Mouse (Mus musculus): ENCODE measurements at regions not wholly inside any gene's neighbourhood (a gene's known extent, or its start where the extent isn't known, plus 50 kb on each side); places are given as distances from the start of the nearest gene placed in this dataset.

DNA sequence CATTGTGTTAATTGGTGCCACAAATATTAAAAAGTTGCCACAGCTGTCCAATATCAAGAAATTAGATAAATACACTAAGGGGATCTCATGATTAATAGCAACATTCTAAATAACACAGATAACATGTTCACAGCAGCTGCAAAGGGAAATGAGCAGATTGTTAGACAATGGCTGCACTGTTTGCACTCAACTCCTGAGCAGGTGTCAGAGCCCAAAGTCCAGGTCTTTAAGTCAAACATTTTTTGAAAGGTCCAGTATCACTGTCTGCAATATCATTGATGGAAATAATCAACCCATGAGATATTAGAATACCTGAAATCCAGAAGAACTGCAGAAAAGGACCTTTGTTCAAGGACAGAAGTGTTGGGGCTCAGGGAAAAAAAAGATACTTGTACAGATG, 53.4 kb upstream of the Enpp6 start:
- Histone ChIP-seq H3K9ac (no peak overlapping the region), H3K4me2 (replicated peaks) (no peak overlapping the region), H3K27ac (no peak overlapping the region), H3K27me3 (replicated peaks) (no peaks in the 10 kb centered on the region), H3K4me3 (replicated peaks) (no peak overlapping the region), H3K9me3 (no peaks in the 10 kb centered on the region), H3K36me3 (no peaks in the 10 kb centered on the region), H3K4me1 (replicated peaks) (0 out of 2 replicates have a peak, but pooled peaks cover 3% of the 10 kb centered on the region)
- peak; percentile 85 for ATAC-seq

DNA sequence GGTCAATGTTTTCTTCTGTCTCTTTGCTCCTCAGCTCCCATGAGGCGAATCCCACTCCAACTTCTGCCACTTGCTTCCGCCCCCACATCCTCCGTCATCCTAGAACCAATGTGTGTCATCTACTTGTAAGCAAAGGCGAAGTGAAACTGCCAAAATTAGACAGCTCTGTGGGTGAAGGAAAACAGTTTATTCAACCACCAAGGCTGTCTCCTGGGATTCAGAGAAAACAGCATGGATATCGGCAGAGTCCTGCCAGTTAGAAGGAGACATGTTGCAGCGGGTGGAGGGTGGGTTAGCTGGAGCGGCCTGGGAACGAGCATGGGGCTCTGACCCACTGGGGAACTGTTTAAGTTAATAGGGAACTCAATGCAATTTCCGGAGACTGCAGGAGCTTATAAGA, 52.4 kb upstream of the Enpp6 start:
- 70% methylated on average over 9 of the region's 9 CpGs for WGBS
- Histone ChIP-seq H3K27ac (no peak overlapping the region), H3K36me3 (no peaks in the 10 kb centered on the region), H3K9me3 (no peaks in the 10 kb centered on the region), H3K9ac (no peak overlapping the region), H3K4me2 (replicated peaks) (no peak overlapping the region), H3K4me1 (replicated peaks) (0 out of 2 replicates have a peak, but pooled peaks cover 3% of the 10 kb centered on the region), H3K27me3 (replicated peaks) (no peaks in the 10 kb centered on the region), H3K4me3 (replicated peaks) (no peak overlapping the region)
- no peak for ATAC-seq

DNA sequence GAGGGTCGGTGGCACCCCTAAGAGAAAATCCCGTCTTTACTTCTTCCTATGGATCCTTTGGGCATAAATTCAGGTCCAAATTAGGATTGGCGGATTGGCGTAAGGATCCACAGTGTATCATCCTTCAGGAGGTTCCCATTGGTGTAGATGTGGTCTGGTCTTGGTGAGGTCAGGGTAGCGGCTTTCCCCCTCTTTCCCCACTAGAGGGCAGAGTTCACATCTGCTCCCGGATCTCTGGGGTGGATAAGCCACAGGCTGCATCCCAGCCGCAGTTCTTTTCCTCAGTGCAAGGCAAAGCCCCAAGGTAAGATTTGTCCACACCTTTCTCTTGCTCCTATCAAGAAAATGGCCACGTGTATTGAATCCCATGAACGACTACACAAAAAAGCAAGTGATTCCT, 51.8 kb upstream of the Enpp6 start:
- Histone ChIP-seq H3K27me3 (replicated peaks) (no peaks in the 10 kb centered on the region), H3K4me3 (replicated peaks) (no peak overlapping the region), H3K9me3 (no peaks in the 10 kb centered on the region), H3K4me1 (replicated peaks) (0 out of 2 replicates have a peak, but pooled peaks cover 3% of the 10 kb centered on the region), H3K9ac (no peak overlapping the region), H3K36me3 (no peaks in the 10 kb centered on the region), H3K4me2 (replicated peaks) (no peak overlapping the region), H3K27ac (no peak overlapping the region)
- WGBS = 36% methylated on average over 9 of the region's 9 CpGs
- ATAC-seq = peak; percentile 75

DNA sequence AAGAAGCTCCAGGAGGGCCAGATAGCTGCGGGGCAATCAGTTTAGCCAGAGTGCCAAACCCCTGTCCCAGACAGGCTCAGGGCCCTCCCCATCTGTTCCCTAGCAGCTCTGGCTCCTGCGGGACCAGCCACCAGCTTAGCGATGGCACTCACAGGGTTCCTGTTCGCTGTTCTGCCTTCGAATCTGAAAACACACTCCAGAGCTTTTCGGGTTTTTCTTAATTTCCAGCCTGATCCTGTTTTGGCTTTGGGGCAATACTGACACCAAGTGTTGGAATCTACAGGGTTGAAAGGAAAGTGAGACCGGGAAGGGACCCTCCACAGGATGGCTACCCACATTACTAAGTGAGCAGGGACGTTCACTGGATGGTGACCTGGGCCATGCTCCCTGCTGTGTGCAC, 50.6 kb upstream of the Enpp6 start:
- no peak overlapping the region for H3K9ac ChIP-seq
- no peak overlapping the region for H3K4me3 ChIP-seq (replicated peaks)
- H3K4me2 ChIP-seq (replicated peaks) = peak overlapping the region; percentile 36; the same call in 1 of the 2 replicates
- no peaks in the 10 kb centered on the region for H3K9me3 ChIP-seq
- no peak for ATAC-seq
- WGBS = 36% methylated on average over 8 of the region's 8 CpGs
- H3K4me1 ChIP-seq (replicated peaks) = 0 out of 2 replicates have a peak, but pooled peaks cover 3% of the 10 kb centered on the region
- H3K27me3 ChIP-seq (replicated peaks) = no peaks in the 10 kb centered on the region
- H3K27ac ChIP-seq = no peak overlapping the region
- H3K36me3 ChIP-seq = no peaks in the 10 kb centered on the region
